Mouse (Mus musculus) R1 (cell line): ENCODE data around the gene Lrrc19.
A peak's percentile ranks its signal among the peaks of the same experiment; 100 is the strongest.

Source experiments
- DNase-seq: peaks from one replicate; pipeline ENCODE4 v3.0.0-alpha.2; 2018; ENCODE audit warnings: low read depth, low spot score

The Lrrc19 gene

GRCm38 (mm10) chr4:94591765-94592381 lies 58.1 kb downstream of the Lrrc19 start:
- peak; percentile 11 for DNase-seq
